Mouse (Mus musculus): Measurements from ENCODE around the gene Notch2.
A peak's percentile ranks its signal among the peaks of the same experiment; 100 is the strongest.

The Notch2 gene

DNA sequence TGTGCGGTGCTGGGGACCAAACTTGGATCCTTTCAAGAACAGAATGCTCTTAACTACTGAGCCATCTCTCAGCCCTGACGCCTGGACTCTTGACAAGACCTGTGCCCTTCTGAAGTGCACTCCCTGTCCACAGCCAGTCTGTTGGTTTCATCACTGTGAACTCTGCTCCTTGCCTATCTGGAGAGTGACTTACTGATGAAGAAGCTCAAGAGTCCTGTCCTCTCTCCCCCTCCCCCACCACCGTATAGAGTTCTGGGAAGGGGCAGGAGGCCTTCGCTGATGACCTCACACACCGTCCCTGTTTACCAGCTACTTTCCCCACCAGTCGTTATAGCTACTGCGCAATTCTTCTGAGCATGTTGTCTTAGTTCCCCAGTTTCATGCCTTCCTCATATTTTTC lies 55.8 kb downstream of the Notch2 start:
- no peak for DNase-seq (ENCODE audit: low read depth, low spot score)

DNA sequence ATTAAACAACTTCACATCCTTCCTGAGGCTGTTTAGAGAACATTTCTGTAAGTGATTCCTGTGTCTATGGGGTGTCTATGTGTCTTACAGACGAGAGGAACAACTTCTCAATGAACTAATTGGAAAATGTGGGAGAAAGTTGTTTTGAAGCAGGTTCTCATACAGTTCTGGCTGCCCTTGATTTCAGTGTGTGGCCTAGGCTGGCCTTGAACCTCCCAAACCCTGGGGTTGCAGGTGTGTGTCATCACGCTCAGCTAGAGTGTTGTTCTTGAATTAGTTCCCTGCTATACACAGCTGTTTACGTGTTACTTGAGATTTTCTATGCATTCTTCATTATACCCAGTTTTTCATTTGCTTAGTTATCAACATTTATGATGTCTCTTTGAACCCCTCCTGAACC lies 56.5 kb downstream of the Notch2 start:
- DNase-seq (ENCODE audit: low read depth, low spot score) = no peak

DNA sequence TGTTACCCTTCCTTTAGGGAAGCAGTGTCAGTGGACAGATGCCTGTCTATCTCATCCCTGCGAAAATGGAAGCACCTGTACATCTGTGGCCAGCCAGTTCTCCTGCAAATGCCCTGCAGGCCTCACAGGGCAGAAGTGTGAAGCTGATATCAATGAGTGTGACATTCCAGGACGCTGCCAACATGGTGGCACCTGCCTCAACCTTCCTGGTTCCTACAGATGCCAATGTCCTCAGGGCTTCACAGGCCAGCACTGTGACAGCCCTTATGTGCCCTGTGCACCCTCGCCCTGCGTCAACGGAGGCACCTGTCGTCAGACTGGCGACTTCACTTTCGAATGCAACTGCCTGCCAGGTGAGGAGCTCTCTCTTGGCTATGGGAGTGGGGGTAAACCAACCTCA lies 59.2 kb downstream of the Notch2 start:
- DNase-seq (ENCODE audit: low read depth, low spot score) = no peak

DNA sequence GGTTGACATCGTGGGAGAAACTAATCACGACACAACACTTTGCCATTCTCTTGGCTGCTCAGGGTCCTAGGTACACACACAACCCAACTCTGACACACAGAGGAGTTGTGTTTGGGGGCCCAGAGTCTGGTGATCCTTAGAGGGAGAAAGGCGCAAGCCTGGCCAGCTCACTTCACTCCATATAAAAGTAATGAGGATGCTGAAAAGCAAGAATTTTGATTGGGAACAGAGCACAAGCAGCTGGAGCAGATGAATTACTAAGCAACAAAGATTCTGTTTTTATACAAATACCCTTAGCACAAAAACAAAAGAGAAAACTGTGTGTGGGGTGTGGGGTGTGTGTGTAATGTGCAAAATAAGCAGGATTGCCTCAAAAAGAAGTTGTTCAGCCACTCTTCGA lies 60.2 kb downstream of the Notch2 start:
- no peak for DNase-seq (ENCODE audit: low read depth, low spot score)

DNA sequence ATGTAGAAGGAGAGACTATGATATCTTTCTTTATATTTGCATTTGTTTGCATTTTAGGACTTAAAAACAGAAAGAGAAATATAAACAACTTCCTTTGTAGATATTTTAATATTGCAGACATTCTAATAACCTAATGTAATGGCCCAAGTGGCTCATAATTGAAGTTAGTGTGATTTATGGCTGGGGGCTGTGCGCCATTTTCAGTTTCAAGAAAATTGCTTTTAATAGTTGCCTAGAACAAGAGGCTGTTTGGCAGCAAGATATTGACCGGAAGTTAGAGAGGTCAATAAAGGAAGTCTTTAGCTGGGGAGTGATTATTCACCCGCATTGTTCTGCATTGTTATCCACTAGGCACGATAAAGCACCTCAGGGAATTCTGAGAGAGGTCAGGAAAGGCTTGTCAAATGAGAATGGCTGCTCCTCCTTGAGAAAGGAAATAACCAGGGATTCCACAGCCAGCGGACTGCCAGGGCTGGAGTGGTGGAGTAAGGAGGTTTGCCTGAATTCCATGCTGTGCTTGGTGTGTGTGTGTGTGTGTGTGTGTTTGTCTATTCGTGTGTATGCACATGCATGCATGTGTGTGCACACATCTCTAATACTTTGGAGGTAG lies 61.4 kb downstream of the Notch2 start:
- DNase-seq (ENCODE audit: low read depth, low spot score) = no peak

DNA sequence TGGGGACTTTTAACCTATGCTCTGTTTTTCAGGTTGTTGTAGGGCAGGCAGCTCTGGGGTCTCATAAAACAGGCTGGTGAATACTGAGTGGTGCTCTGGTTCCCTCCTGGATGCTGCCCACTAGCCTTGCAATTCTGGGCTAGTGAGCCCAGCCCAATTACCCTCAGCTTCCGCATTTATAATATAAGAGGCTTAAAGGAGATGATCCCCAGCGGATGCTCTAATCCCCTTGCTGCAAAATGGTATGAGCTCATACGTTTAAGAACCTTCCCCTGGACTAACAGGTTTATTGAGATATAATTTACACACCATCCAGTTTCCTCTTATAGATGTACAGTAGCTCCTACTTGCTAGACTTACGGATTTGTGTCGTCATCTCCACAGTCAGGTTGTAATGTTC lies 64.5 kb downstream of the Notch2 start:
- no peak for DNase-seq (ENCODE audit: low read depth, low spot score)

DNA sequence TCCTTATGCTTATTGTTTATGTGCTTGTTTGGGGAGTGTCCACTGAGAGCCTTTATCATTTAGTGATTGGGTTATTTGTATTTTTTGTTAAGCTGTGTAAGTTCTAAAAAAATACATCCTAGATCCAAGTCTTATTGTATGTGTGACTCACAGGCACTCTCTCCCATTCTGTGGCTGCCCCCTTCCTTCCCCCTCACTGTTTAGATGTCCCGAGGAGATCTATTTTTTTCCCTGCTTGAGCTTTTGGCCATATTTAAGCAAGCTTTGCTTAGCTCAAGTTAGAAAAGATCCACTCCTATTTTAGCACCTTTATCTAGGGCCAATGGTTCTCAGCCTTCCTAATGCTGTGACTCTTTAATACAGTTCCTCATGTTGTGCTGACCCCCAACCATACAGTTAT lies 65.5 kb downstream of the Notch2 start:
- DNase-seq (ENCODE audit: low read depth, low spot score) = no peak

DNA sequence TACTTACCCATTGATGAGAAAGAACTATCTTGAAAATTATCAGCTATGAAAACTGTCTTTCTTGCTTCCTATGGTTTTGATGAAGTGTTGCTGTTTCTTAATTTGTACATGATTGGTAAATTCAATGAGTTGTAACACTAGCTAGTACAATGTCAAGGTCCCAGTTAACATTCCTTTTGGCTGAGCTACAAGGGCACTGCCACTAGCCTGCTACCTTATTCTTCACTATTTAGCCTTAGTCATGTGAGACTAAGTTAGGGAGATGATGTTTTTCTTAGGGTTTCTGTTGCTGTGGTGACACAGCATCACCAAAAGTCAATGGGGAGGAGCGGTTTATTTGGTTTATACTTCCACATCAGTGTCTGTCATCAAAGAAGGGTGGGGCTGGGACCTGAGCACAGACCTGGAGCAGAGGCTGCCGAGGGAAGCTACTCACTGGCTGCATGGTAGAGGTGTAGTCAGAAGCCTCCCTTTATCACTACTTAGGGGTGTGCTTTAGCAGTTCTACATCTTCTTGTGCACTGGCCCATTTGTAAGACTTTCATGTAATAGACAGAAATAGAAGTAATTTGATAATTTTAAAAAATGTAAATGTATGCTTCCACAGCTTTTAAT lies 66.4 kb downstream of the Notch2 start:
- no peak for DNase-seq (ENCODE audit: low read depth, low spot score)

DNA sequence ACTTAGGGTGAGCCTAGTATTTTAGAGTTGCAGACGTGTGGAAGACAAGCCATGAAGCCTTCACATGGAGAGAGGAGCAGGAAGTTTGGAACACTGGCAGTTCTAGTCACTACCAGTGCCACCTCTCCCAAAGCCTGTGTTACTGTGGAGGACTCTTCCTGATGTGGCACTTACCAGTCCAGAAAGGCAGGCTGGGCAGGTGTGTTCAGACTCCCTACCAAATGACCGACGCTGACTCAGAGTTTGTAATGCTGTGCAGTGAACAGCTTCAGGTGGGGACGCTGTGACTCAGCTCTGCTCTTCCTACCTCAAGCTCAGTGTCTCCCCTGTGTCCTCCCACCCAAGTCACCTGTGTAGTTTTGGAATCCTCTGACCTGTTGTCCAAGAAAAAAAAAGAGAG lies 67.3 kb downstream of the Notch2 start:
- no peak for DNase-seq (ENCODE audit: low read depth, low spot score)

DNA sequence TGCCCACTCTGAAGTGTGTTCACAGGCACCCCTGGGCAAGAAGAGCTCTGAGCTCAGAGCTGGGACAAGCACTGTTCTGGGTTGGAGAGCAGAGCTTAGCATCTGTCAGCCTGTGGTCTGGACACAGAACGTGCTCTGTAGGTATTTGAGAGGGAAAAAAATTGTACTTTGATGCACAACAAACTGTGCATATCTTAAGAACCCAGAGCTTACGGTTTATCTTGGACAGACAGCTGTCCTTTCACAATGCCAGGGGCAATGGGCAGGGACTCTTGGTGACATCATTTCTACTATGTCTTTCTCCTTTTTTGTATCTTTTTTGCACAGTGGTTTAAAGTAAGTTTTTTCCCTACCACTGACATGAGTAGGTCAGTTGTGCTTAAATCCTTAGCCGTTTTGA lies 68.9 kb downstream of the Notch2 start:
- no peak for DNase-seq (ENCODE audit: low read depth, low spot score)

DNA sequence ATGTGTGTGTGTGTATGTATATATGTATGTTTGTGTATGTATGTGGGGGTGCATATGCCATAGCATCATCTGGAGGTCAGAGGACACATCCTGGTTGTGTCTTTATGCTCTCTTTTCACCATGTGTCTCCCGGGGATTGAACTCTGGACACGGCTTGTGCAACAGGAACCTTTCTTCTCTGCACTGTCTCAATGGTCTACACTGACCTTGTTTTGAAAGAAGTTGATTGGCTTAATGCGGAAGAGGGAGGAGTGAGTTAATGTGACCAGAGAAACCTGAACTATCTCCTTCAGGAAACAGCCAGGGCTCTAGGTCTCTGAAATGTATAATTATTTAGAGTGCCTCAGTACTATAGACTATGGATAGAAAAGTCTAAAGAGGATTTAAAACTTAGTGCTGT lies 69.6 kb downstream of the Notch2 start:
- DNase-seq (ENCODE audit: low read depth, low spot score) = no peak

DNA sequence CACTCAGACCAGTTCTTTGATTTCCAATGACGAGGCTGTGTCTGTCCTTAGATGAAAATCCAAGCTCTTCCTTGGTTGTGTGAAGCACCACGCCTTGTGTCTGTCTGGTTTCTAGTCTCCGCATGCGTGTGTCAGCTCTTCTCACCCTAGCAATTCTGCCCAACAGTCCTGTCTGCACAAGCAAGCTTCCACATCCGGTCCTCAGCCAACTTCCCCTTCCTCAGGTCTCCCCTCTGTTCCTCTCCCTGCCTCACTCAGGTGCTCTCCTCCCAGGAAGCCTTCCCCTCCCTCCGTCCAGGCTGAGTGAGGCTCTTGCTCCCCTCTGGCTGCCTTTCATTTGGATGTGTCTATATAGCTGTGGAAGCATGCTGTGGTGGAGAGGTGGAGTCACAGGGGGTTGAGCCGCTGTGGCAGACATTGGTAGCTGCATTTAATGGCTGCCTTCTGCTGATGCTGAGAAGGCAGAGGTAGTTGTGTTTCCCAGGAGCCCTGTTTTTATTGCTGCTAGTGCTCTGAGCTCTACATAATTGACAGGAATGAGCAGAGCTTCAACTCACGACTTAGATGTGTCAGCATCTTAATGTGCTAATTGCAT lies 70.8 kb downstream of the Notch2 start:
- peak; percentile 29 for DNase-seq (ENCODE audit: low read depth, low spot score)

DNA sequence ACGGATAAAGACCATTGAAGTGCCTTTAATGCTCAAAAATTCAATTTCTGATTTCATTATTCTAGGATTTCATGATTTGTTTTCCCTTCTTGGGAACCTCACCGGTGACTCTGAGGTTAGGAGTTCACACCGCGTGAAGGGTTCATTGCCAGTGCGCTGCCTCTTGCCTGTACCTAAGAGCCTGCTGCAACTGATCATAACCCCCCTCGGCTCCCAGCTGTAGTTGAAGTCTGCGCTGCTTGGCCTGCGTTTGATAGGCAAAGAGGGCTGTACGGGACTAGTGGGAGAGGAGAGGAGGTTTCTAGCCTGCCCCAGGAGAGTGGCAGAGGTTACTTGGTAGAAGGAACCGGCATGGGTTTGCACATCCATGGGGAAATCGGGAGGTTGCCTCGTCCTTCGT lies 71.5 kb downstream of the Notch2 start:
- no peak for DNase-seq (ENCODE audit: low read depth, low spot score)

DNA sequence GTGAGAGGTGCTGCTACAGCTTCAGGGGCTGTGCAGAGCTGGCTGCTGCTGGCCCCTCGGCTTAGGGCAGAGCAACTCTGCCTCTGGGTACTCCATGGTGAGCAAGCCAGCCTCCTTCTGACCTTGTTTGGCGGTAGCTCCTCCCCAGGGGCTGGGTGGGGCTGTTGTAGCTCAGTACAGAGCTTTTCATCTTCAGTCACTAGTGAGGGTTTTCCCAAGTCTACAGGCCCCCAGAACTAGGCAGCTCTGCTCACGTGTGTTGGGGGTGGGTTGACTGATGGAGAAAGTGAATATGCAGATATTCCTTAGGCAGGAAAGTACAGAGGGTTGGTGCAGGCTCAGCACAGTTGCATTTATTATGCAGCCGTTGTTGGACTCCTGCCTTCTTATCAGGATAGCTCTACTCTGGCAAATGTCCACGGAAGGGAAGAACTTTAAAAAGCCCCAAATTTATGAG lies 72.5 kb downstream of the Notch2 start:
- DNase-seq (ENCODE audit: low read depth, low spot score) = peak; percentile 17

DNA sequence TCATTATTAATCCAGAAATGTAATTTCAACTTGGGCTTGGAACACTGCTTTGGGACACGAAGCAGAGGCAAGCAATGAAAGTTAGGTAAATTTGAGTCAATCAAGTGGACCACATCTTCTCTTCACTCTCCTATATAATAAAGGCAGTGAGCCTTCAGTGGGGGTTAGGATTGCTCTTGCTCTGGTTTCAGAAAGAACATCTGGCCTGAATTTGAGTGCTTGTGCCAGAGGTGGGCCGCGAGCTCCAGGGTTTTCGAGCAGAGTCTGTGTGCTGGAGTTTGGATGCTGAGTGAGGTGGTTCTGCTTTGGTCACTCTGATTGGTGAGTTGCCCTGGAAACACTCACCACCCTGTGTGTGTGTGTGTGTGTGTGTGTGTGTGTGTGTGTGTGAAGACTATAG lies 73.1 kb downstream of the Notch2 start:
- no peak for DNase-seq (ENCODE audit: low read depth, low spot score)

DNA sequence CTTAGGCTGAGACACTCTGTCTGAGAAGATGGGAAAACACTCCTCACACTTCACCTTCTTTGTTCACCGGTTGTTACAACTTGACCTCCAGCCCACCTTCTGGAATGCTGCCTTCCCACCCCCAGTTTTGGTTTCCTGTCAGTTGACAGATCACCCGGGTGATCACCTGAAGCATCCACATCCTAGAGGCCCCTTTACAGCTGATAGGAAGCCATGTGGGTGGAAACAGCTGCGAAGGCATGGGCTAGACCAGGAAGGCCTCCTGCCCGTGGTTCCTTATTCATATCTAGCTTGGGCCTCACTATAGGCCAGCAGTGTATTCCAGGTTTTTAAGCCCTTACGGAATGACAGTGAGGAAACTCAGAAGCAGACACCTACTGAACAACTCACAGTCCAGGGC lies 73.5 kb downstream of the Notch2 start:
- no peak for DNase-seq (ENCODE audit: low read depth, low spot score)

DNA sequence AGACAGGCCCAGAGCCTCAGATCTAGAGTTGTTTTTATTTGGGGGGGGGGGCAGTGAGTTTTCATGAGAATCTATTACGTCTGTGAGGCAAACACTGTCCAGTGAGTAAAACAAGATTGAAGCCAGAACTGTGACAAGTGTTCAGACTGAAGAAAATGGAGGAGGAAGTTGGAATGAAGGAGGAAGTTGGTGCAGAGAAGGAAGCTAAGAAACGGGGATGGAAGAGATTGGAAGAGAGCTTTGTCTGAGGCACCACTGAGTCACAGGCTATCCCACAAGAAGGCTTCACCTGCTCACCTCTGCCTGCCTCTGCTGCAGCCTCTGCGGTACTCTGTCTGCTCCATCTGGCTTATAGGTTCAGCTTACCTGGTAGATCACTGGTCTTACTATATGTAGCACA lies 74.2 kb downstream of the Notch2 start:
- DNase-seq (ENCODE audit: low read depth, low spot score) = no peak

DNA sequence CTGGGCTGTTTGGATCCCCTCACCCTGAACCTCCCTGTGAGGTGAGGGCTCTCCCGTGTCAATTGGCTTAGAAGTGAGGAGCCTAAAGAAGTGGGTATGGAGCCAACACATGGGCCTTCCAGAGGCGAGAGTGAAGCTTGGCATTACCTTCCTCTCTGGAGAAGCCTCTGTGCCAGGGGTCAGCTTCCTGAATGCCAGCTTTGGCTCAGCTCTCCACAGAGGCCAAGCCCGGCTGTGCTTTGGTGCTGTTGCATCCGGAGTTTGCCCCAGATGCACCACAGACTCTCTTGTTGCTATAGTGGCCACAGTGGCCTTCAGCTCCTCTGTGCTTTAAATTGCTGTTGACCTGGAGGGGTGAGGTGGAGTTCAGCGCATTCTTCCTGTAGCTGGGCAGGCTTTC lies 76.4 kb downstream of the Notch2 start:
- no peak for DNase-seq (ENCODE audit: low read depth, low spot score)

DNA sequence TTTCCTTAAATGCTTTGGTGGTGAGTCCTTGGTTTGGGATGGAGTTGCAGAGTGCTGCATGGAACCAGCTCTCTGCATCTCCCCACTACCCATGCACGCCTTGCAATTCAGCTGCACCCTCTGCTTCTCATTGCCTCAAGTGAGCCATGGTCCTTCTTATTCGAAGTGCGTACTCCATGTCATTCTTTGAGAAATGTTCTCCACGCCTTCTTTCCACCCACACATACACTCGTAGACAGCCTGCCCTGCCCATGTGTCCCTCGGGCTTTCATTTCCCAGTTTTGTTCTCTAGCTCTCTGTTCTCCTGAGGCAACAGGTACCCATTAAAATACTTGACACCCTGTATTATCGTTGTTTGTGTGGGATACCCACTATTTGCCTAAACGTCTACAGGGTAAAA lies 76.8 kb downstream of the Notch2 start:
- no peak for DNase-seq (ENCODE audit: low read depth, low spot score)

DNA sequence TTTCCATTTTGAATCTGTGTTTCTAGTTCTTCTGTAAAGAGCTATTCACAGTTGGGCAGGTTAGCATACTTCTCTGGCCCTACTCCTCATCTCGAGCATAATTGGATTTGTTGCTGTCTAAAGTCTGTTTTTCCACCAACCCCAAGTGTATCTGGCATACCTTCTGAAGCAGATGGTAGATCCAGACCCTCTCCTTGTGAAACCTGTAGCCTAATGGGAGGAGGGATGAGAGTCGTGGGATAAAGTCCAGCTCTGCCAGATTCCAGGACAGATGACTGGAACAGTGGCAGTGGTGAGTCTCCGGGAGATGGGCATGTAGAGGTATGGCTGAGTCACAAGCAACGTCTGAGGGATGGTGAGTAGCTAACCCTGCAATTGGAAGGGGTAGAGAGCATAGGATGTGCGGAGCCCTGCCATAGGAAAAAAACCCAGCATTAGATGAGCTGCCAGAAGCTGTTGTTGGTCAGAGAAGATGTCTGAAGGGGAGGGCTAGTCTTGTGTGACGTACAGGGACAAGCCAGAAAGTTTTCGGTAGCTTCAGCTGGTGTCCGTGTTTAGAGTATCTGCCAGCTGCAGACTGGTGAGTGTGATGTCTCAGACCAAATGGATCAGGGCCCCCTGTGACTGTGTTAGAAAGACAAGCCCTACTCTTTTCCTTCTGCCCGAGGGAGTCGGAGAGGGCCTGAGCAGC lies 79.5 kb downstream of the Notch2 start:
- DNase-seq (ENCODE audit: low read depth, low spot score) = no peak

DNA sequence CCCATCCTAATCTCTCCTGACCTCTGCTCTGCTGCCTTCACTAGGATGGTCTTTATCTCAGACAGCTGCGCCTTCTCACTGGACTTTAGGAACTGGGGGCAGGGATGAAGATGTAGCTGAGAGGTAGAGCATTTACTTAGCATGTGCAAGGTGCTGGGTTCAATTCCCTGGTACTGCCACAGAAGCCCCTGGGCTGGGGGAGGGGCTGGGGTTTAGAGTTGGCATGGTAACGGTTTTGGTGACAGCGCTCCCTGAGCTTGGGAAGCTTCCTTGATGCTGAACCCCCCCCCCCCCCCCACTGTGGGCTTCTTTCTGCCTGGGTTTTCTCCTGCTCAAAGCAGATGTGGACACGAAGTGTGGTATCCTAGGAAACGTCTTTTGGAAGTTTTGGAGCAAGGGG lies 80.6 kb downstream of the Notch2 start:
- no peak for DNase-seq (ENCODE audit: low read depth, low spot score)

DNA sequence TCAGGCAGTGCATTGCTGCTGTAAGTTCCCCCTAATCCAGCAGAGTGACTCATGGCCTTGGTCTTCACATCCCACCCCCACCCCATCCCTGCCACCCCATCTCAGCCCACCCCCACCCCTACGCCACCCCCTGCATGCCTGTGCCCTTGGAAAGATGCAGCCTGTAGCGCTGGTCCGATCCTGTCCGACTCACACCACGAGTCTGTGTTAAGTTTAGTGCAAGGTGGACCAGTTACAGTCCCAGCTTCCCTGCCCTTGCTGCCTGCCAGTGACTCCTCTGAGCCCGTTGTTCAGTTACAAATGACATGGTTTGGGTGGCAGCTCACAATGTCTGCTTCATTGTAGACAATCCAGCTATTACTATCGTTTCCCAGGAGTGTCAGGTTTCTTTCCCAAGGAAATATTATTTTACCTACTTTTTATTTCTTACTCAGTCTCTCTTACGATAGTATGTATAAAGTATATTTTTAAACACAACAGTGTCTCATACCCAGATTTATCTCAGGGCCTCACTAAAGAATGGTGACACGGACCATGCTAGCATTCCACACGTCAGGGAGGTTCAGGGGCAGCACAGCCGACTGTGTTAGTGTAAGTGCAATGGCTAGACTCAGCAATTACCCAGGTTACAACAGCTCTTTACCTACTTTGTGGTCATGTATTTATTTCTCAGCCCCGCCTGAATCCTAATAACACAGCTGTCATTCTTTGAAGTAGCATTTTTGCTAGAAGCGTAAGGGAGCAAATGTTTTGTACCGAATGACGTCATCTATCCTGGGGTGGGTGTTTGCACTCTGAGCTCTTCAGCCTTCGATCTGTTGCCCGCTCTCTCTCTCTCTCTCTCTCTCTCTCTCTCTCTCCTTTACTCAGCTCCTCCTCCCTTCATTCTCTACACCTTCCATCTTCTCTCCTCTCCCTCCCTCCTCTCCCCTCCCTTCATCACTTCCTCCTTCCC lies 81.6 kb downstream of the Notch2 start:
- DNase-seq (ENCODE audit: low read depth, low spot score) = no peak
